Mouse (Mus musculus): Measurements from ENCODE around the gene Gsdma3. TPM values are rescaled to one million over a fixed set of nuclear protein-coding genes. Genes with fewer than 3 reads are reported as not detected.

The Gsdma3 gene
- polyA plus RNA-seq (2016; fragmentation: Nextera tagmentation; extraction: Ambion mirVana): not detected in 2 replicates

GRCm38 (mm10) chr11:98625611-98626410, at the start of gene Gsdma3, which contains the start of gene Gm12355:
Gene Gsdma3, plus strand, starts transcription at chr11:98626360.
Gene Gm12355, minus strand, starts transcription at chr11:98625661.
- Histone ChIP-seq H3K9me3 (peaks cover 12% of the 10 kb centered on the region), H3K4me3 (no peak within 1 kb of the TSS), H3K4me1 (no peaks in the 10 kb centered on the region), H3K36me3 (replicated peaks) (no peaks in the 10 kb centered on the region), H3K27me3 (replicated peaks; ENCODE audit: low read depth, poor library complexity, severe bottlenecking) (0 out of 2 replicates have a peak, but pooled peaks cover 2% of the 10 kb centered on the region), H3K27ac (replicated peaks) (no peak within 1 kb of the TSS)
- WGBS: 89% methylated on average over 10 of the region's 10 CpGs
- DNase-seq (ENCODE audit: low spot score): no peak

- no peak overlapping the region for H3K4me3 ChIP-seq
- no peak for DNase-seq (ENCODE audit: low spot score)
- no peaks in the 10 kb centered on the region for H3K9me3 ChIP-seq
- H3K4me1 ChIP-seq: no peaks in the 10 kb centered on the region
- no peaks in the 10 kb centered on the region for H3K27me3 ChIP-seq (replicated peaks; ENCODE audit: low read depth, poor library complexity, severe bottlenecking)
- H3K27ac ChIP-seq (replicated peaks): no peak overlapping the region
- H3K36me3 ChIP-seq (replicated peaks): peaks cover 35% of the 10 kb centered on the region
- 87% methylated on average over 5 of the region's 5 CpGs for WGBS
Measured at GRCm38 (mm10) chr11:98577776-98578175, 48.4 kb upstream of the Gsdma3 start.

GRCm38 (mm10) chr11:98580301-98581121, 45.6 kb upstream of the Gsdma3 start:
- Histone ChIP-seq H3K4me1 (peaks cover 11% of the 10 kb centered on the region), H3K27me3 (replicated peaks; ENCODE audit: low read depth, poor library complexity, severe bottlenecking) (no peaks in the 10 kb centered on the region), H3K36me3 (replicated peaks) (peaks cover 48% of the 10 kb centered on the region), H3K9me3 (no peaks in the 10 kb centered on the region), H3K4me3 (no peak overlapping the region), H3K27ac (replicated peaks) (no peak overlapping the region)
- 76% methylated on average over 16 of the region's 16 CpGs for WGBS
- no peak for DNase-seq (ENCODE audit: low spot score)

GRCm38 (mm10) chr11:98581286-98582029, 44.7 kb upstream of the Gsdma3 start:
- Histone ChIP-seq H3K36me3 (replicated peaks) (peaks cover 48% of the 10 kb centered on the region), H3K27me3 (replicated peaks; ENCODE audit: low read depth, poor library complexity, severe bottlenecking) (no peaks in the 10 kb centered on the region), H3K4me3 (no peak overlapping the region), H3K27ac (replicated peaks) (no peak overlapping the region), H3K4me1 (peaks cover 20% of the 10 kb centered on the region), H3K9me3 (no peaks in the 10 kb centered on the region)
- no peak for DNase-seq (ENCODE audit: low spot score)
- WGBS: 69% methylated on average over 17 of the region's 17 CpGs

GRCm38 (mm10) chr11:98582030-98582388, 44.2 kb upstream of the Gsdma3 start:
- no peak for DNase-seq (ENCODE audit: low spot score)
- Histone ChIP-seq H3K4me1 (peaks cover 22% of the 10 kb centered on the region), H3K9me3 (no peaks in the 10 kb centered on the region), H3K36me3 (replicated peaks) (peaks cover 48% of the 10 kb centered on the region), H3K27ac (replicated peaks) (no peak overlapping the region; the same call in 1 of the 2 replicates), H3K4me3 (peak overlapping the region; percentile 13; the same call in 1 of the 2 replicates), H3K27me3 (replicated peaks; ENCODE audit: low read depth, poor library complexity, severe bottlenecking) (no peaks in the 10 kb centered on the region)
- 80% methylated on average over 8 of the region's 8 CpGs for WGBS

- peak overlapping the region; percentile 13; the same call in 1 of the 2 replicates for H3K4me3 ChIP-seq
- no peaks in the 10 kb centered on the region for H3K9me3 ChIP-seq
- no peak overlapping the region; the same call in 1 of the 2 replicates for H3K27ac ChIP-seq (replicated peaks)
- 90% methylated on average over 12 of the region's 12 CpGs for WGBS
- peaks cover 48% of the 10 kb centered on the region for H3K36me3 ChIP-seq (replicated peaks)
- peaks cover 26% of the 10 kb centered on the region for H3K4me1 ChIP-seq
- H3K27me3 ChIP-seq (replicated peaks; ENCODE audit: low read depth, poor library complexity, severe bottlenecking): no peaks in the 10 kb centered on the region
- DNase-seq (ENCODE audit: low spot score): no peak
Measured at GRCm38 (mm10) chr11:98582551-98583264, 43.5 kb upstream of the Gsdma3 start.

- Histone ChIP-seq H3K4me1 (peaks cover 31% of the 10 kb centered on the region), H3K9me3 (no peaks in the 10 kb centered on the region), H3K36me3 (replicated peaks) (peaks cover 48% of the 10 kb centered on the region), H3K27me3 (replicated peaks; ENCODE audit: low read depth, poor library complexity, severe bottlenecking) (no peaks in the 10 kb centered on the region), H3K4me3 (no peak overlapping the region), H3K27ac (replicated peaks) (no peak overlapping the region)
- no peak for DNase-seq (ENCODE audit: low spot score)
- 94% methylated on average over 3 of the region's 3 CpGs for WGBS
Measured at GRCm38 (mm10) chr11:98583265-98583552, 43.0 kb upstream of the Gsdma3 start.

- H3K9me3 ChIP-seq: no peaks in the 10 kb centered on the region
- 42% methylated on average over 3 of the region's 3 CpGs for WGBS
- no peak for DNase-seq (ENCODE audit: low spot score)
- H3K36me3 ChIP-seq (replicated peaks): peaks cover 48% of the 10 kb centered on the region
- no peak overlapping the region for H3K27ac ChIP-seq (replicated peaks)
- H3K27me3 ChIP-seq (replicated peaks; ENCODE audit: low read depth, poor library complexity, severe bottlenecking): no peaks in the 10 kb centered on the region
- H3K4me3 ChIP-seq: no peak overlapping the region
- peaks cover 35% of the 10 kb centered on the region for H3K4me1 ChIP-seq
Measured at GRCm38 (mm10) chr11:98583571-98583970, 42.6 kb upstream of the Gsdma3 start.

GRCm38 (mm10) chr11:98584146-98584545, 42.0 kb upstream of the Gsdma3 start:
- WGBS: 58% methylated on average over 1 of the region's 1 CpGs
- H3K4me3 ChIP-seq: no peak overlapping the region
- no peak overlapping the region for H3K27ac ChIP-seq (replicated peaks)
- DNase-seq (ENCODE audit: low spot score): no peak
- H3K27me3 ChIP-seq (replicated peaks; ENCODE audit: low read depth, poor library complexity, severe bottlenecking): no peaks in the 10 kb centered on the region
- no peaks in the 10 kb centered on the region for H3K9me3 ChIP-seq
- H3K36me3 ChIP-seq (replicated peaks): peaks cover 48% of the 10 kb centered on the region
- H3K4me1 ChIP-seq: peaks cover 38% of the 10 kb centered on the region

GRCm38 (mm10) chr11:98584629-98585177, 41.5 kb upstream of the Gsdma3 start:
- DNase-seq (ENCODE audit: low spot score): no peak
- Histone ChIP-seq H3K4me3 (peak overlapping the region; percentile 93; the same call in 1 of the 2 replicates), H3K9me3 (no peaks in the 10 kb centered on the region), H3K27ac (replicated peaks) (no peak overlapping the region), H3K4me1 (peaks cover 44% of the 10 kb centered on the region), H3K36me3 (replicated peaks) (peaks cover 44% of the 10 kb centered on the region), H3K27me3 (replicated peaks; ENCODE audit: low read depth, poor library complexity, severe bottlenecking) (no peaks in the 10 kb centered on the region)
- WGBS: 92% methylated on average over 6 of the region's 6 CpGs

GRCm38 (mm10) chr11:98586087-98586891, 39.9 kb upstream of the Gsdma3 start:
- Histone ChIP-seq H3K27ac (replicated peaks) (peak overlapping the region; percentile 86), H3K27me3 (replicated peaks; ENCODE audit: low read depth, poor library complexity, severe bottlenecking) (no peaks in the 10 kb centered on the region), H3K4me3 (peak overlapping the region; percentile 93), H3K36me3 (replicated peaks) (peaks cover 29% of the 10 kb centered on the region), H3K4me1 (peaks cover 45% of the 10 kb centered on the region), H3K9me3 (no peaks in the 10 kb centered on the region)
- WGBS: 1% methylated on average over 22 of the region's 22 CpGs
- DNase-seq (ENCODE audit: low spot score): no peak

Measured in embryonic facial prominence, embryonic 10.5 days (tissue).